Mouse (Mus musculus) WW6 (cell line): Measurements from ENCODE around the gene Gys1.
"Not testable (repeated sequence)": the region's sequence is repeated elsewhere in the genome, so short reads cannot be mapped to it uniquely, and the experiment has no call there.

ENCODE experiments used
- DNase-seq: peaks from one replicate; pipeline ENCODE4 v3.0.0-alpha.2; 2013; ENCODE audit warnings: low read depth, low spot score

Gys1 gene

GRCm38 (mm10) chr7:45457204-45458060 is 22.8 kb downstream of the Gys1 start:
- DNase-seq = no peak

- no peak for DNase-seq
Measured at GRCm38 (mm10) chr7:45458748-45459563, 24.3 kb downstream of the Gys1 start.

- peak; percentile 92 for DNase-seq
Measured at GRCm38 (mm10) chr7:45459564-45460140, 25.0 kb downstream of the Gys1 start, which contains the start of gene Ftl1. Gene Ftl1 (minus strand): TSS chr7:45459884.

- no peak for DNase-seq
Measured at GRCm38 (mm10) chr7:45460377-45460776, 25.7 kb downstream of the Gys1 start.

DNA sequence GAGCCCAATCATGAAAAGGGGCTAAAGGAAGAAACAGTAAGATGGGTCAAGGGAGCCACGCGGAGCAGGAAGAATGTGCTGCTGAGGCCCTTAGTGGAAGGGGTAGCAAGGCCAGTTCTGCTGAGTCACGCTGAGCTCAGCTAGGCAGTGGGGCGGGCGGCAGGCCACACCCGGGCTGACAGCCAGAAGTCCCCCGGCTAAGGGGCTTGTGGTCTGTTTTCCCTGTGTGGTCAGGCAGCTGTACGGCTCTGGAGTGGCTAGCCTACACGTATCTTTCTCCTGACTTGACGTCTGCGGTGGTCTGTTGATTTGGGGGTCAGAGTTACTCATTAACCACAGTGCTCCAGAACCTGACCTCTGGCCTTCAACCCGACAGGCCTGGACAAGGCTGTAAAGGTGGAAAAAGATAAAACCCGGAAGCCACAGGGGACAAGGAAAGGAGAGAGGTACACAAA is 26.2 kb downstream of the Gys1 start:
- no peak for DNase-seq

GRCm38 (mm10) chr7:45461326-45461725 is 26.7 kb downstream of the Gys1 start:
- DNase-seq = no peak

DNA sequence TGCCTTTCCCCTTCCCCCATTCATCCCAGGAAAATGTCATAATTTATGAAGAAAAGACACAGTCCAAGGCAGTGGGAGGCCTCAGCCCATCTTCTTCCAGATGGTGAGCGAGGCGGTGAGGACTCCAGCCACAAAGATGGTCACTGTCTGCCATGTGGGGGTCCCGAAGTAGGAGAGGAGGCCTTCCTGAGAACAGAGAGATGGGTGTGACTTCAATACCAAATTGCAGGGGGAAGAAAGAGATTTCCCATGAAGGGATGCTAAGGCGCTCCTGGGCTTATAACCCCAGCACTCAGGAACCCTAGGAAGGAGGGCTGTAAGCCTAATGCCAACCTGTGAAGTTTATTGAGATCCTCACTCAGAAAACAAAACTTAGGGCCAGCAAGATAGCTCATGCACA is 27.1 kb downstream of the Gys1 start:
- DNase-seq = no peak

- DNase-seq = no peak
Measured at GRCm38 (mm10) chr7:45462325-45462724, 27.7 kb downstream of the Gys1 start.

GRCm38 (mm10) chr7:45462868-45463267 is 28.2 kb downstream of the Gys1 start:
- DNase-seq = not testable (repeated sequence)

DNA sequence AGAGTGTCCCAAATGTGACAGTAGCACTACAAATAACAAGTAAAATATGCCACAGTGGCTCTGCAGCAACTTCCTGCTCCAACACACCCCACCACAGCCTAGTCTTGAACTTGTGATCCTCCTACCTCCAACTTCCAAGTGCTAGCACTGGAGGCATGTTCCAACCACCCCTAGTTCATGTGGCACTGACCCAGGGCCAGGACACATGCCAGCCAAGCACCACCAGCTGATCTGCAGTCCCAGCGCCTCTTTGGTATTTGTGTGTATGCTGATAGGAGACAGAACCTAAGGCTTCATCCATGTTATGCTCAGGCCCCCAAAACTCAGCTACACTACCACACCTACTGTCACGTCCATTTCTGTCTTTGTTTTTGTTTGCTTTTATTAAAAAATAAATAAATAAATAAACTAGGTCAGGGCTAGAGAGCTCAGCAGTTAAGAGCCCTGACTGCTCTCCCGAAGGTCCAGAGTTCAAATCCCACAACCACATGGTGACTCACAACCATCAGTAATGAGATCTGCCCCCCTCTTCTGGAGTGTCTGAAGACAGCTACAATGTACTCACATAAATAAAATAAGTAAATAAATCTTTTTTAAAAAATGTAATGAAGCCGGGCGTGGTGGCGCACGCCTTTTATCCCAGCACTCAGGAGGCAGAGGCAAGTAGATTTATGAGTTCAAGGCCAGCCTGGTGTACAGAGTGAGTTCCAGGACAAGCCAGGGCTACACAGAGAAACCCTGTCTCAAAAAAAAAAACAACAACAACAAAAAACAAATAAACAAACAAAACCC is 29.5 kb downstream of the Gys1 start:
- no peak for DNase-seq

GRCm38 (mm10) chr7:45465112-45465511 is 30.5 kb downstream of the Gys1 start:
- no peak for DNase-seq

GRCm38 (mm10) chr7:45465549-45465948 is 30.9 kb downstream of the Gys1 start:
- DNase-seq = no peak

GRCm38 (mm10) chr7:45466283-45467089 is 31.8 kb downstream of the Gys1 start, which contains the start of gene Bax:
Gene Bax (minus strand): TSS chr7:45466898.
- DNase-seq = peak; percentile 82

- no peak for DNase-seq
Measured at GRCm38 (mm10) chr7:45467090-45467670, 32.5 kb downstream of the Gys1 start.

DNA sequence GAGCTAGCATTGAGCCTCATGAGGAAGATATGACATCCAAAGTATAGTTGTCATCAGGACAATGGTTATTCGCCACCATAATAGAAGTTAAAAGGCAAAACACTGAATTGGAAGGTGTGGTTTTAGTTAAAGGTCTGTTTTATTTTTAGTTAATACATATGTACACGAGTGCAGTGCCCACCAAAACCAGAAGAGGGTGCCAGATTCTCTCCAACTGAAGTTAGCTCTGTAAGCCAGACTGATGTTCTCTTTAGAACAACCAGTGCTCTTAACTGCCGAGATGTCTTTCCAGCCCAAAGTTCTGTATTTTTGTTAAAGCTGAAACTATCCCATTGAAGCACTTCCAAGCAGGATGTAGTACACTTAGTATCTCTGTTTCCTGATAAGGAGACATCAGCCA is 36.2 kb downstream of the Gys1 start:
- no peak for DNase-seq

GRCm38 (mm10) chr7:45475291-45475969 is 40.8 kb downstream of the Gys1 start:
- no peak for DNase-seq

DNA sequence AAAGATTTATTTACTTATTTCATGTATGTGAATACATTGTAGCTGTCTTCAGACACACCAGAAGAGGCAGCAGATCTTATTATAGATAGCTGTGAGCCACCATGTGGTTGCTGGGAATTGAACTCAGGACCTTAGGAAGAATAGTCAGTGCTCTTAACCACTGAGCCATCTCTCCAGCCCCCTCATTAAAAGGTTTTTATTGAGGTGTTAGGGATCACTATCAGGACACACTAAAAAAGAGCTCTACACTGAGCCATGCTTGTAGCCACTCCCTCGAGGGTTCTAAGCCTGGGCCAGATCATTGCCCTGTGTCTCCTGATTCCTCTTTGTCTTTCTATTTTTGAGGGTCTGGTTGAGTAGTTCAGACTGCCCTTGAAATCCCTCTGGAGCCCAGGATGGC is 41.8 kb downstream of the Gys1 start:
- DNase-seq = no peak

- DNase-seq = no peak
Measured at GRCm38 (mm10) chr7:45477003-45477402, 42.4 kb downstream of the Gys1 start.

DNA sequence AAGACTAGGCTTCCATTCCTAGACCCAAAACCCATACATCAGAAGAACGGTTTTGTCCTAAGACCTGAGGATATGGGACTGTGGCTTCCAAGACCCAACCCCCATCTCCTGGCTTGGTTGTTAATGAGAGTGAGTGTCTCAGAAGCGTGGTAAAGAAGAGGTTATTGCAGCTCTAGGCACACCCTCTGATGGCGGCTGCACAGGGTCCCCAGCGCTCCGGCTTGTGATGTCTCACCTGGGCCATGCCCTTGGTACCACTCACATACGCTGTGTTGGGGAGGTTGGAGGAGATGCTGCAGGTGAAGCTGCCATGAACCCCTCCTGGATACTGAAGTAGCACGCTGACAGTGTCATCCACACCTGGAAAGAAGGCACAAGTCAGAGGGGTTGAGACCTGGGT is 44.1 kb downstream of the Gys1 start:
- no peak for DNase-seq
